Mouse (Mus musculus): ENCODE measurements around the gene Prdx5.

DNA sequence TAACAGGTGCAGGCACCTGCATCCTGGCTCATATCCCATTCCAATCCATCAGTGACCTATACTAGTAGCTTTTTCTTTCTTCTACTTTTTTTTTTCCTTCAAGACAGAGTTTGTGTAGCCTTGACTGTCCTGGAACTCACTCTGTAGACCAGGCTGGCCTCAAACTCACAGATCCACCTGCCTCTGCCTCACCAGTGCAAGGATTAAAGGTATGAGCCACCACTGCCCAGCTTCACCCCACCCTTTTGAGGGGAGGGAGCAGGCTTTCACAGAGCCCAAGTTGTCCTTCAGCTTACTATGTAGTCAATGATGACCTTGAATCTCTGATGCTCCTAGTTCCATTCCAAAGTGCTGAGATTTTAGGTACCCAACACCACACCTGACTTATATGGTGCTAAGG is 9.5 kb upstream of the Prdx5 start:
- no peak for TF ChIP-seq POLR2A (IDR thresholded peaks at IDR 0.05; ENCODE audit: low read depth, low read length)
- no peak for TF ChIP-seq CTCF (conservative IDR thresholded peaks at IDR 0.05; ENCODE audit: insufficient read depth, insufficient read length, low read depth, low read length)
